Mouse (Mus musculus) myocyte (in vitro differentiated cells): ENCODE data around the gene Brca2.

Experiments used
- CEBPB ChIP-seq: IDR thresholded peaks from 2 replicates; pipeline ENCODE4 v1.6.1; 2011; ENCODE audit warnings: mild to moderate bottlenecking, moderate library complexity; ENCODE audit not compliant: poor library complexity, insufficient read depth, severe bottlenecking
- E2F4 ChIP-seq: IDR thresholded peaks from one replicate; pipeline ENCODE4 v1.6.1; 2011; ENCODE audit warnings: mild to moderate bottlenecking, control low read depth, moderate library complexity; ENCODE audit not compliant: insufficient read depth
- MAX ChIP-seq: IDR thresholded peaks from one replicate; pipeline ENCODE4 v1.6.1; 2011; ENCODE audit warnings: low read depth, mild to moderate bottlenecking, control low read depth
- POLR2A ChIP-seq: IDR thresholded peaks from one replicate; pipeline ENCODE4 v1.6.1; 2011; ENCODE audit warnings: low read depth, mild to moderate bottlenecking, control low read depth, moderate library complexity; ENCODE audit not compliant: insufficient read length
- POLR2AphosphoS2 ChIP-seq: IDR thresholded peaks from one replicate; pipeline ENCODE4 v1.6.1; 2011; ENCODE audit warnings: low read depth, control low read depth; ENCODE audit not compliant: insufficient read length
- REST ChIP-seq: IDR thresholded peaks from one replicate; pipeline ENCODE4 v1.6.1; 2011; ENCODE audit warnings: mild to moderate bottlenecking, control low read depth, moderate library complexity; ENCODE audit not compliant: insufficient read depth, insufficient read length
- TCF12 ChIP-seq: IDR thresholded peaks from one replicate; pipeline ENCODE4 v1.6.1; 2011; ENCODE audit warnings: mild to moderate bottlenecking, control low read depth; ENCODE audit not compliant: poor library complexity, insufficient read depth, severe bottlenecking
- TCF3 ChIP-seq: IDR thresholded peaks from one replicate; pipeline ENCODE4 v1.6.1; 2011; ENCODE audit warnings: low read depth, control low read depth; ENCODE audit not compliant: insufficient read length
- USF1 ChIP-seq: IDR thresholded peaks from one replicate; pipeline ENCODE4 v1.6.1; 2011; ENCODE audit warnings: low read depth, mild to moderate bottlenecking, control low read depth, moderate library complexity

DNA sequence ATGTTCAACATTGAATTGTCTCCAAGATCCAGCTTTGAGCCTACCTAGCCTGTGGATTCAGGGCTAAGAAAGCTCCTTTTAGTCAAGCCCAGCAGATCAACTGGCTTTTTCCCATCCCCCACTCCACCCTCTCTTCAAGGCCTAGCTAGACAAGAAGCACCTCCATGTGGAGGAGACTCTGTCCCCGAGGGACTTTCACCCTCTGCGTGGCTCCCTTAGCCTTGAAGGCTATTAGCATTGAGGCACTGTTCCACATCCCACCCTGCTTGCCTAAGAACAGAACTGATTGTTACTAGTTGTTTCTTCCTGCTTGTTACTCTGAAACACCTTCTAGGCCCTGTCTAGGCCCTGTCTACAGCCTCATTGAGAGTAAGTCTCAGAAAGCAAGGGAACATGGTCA is 67.5 kb downstream of the Brca2 start:
- TF ChIP-seq USF1 (no peak), POLR2A (no peak), E2F4 (no peak), REST (no peak), CEBPB (no peak), MAX (no peak), POLR2AphosphoS2 (no peak), TCF12 (no peak), TCF3 (no peak)
